Mouse (Mus musculus) heart, adult 2 months (tissue): Measurements from ENCODE around the gene Bcat2. TPM values are rescaled to one million over a fixed set of nuclear protein-coding genes. Genes with fewer than 3 reads are reported as not detected.

Experiments used
- DNase-seq, 2 experiments: peaks; one replicate each; pipeline ENCODE4 v3.0.0; 2021
- H3K27ac ChIP-seq: fragments of 200-600 bp; 2 replicates; pipeline ENCODE4 v1.8.1; 2022
- H3K27me3 ChIP-seq: fragments of 200-500 bp; 2 replicates; pipeline ENCODE4 v1.6.1; 2012; ENCODE audit warnings: mild to moderate bottlenecking, low read length, inconsistent platforms, mixed read lengths; ENCODE audit not compliant: control insufficient read depth, insufficient read depth
- H3K36me3 ChIP-seq: fragments of 200-500 bp; 2 replicates; pipeline ENCODE4 v1.6.1; 2012; ENCODE audit warnings: low read length, inconsistent platforms; ENCODE audit not compliant: control insufficient read depth, insufficient read depth
- H3K4me1 ChIP-seq: fragments of 200-500 bp; 2 replicates; pipeline ENCODE4 v1.6.1; 2011; ENCODE audit warnings: low read length; ENCODE audit not compliant: control insufficient read depth, insufficient read depth
- H3K4me3 ChIP-seq: fragments of 200-600 bp; 2 replicates; pipeline ENCODE4 v1.8.1; 2022
- H3K79me2 ChIP-seq: fragments of 200-500 bp; replicated peaks from 2 replicates; pipeline ENCODE4 v1.6.1; 2012; ENCODE audit warnings: mild to moderate bottlenecking, inconsistent platforms, low read length, moderate library complexity, mixed read lengths; ENCODE audit not compliant: control insufficient read depth, insufficient read depth
- H3K9ac ChIP-seq: fragments of 200-500 bp; 2 replicates; pipeline ENCODE4 v1.6.1; 2012; ENCODE audit warnings: low read depth, mild to moderate bottlenecking, control low read depth, inconsistent platforms, low read length, mixed read lengths
- CTCF ChIP-seq: fragments of 200-600 bp; IDR thresholded peaks from 2 replicates; pipeline ENCODE4 v1.8.1; 2022; ENCODE audit warnings: antibody characterized with exemption, mild to moderate bottlenecking, moderate library complexity
- EP300 ChIP-seq: fragments of 200-500 bp; IDR thresholded peaks from 2 replicates; pipeline ENCODE4 v1.6.1; 2011; ENCODE audit warnings: low read depth, low read length, control low read depth; ENCODE audit not compliant: insufficient read depth
- POLR2A ChIP-seq: fragments of 200-500 bp; IDR thresholded peaks from 2 replicates; pipeline ENCODE4 v1.6.1; 2011; ENCODE audit warnings: mild to moderate bottlenecking, low read depth, low read length, control low read depth; ENCODE audit not compliant: insufficient read depth
- WGBS: fragments of 180-500 bp; shearing (Covaris S2); methylation state at CpG from one replicate; pipeline ENCODE4 v1.1.7; 2018; 5-methylcytosine and 5-hydroxymethylcytosine counted together
- intact Hi-C: fragments of 180-260 bp; cut with DNase I; formaldehyde crosslinking; loops from one replicate; pipeline ENCODE4 v1.15.1; 2025
- long read RNA-seq: library from polyadenylated mRNA; stranded (forward); transcript quantifications from one replicate; pipeline ENCODE4 v2.0.0, GENCODE M21; 2021
- polyA plus RNA-seq: library from polyadenylated mRNA; depleted of rRNA; stranded (reverse); fragments of >200 nt; gene quantifications from 2 replicates; pipeline ENCODE4 v1.2.3, GENCODE M21; 2012; rRNA removed
- total RNA-seq, 2 experiments: library from RNA; stranded (reverse); gene quantifications; 2 replicates each; pipeline ENCODE4 v1.2.3; 2021

Gene Bcat2
- total RNA-seq, result 100 to 1,000 TPM; 219 to 306 TPM
- polyA plus RNA-seq, result 142 and 198 TPM in 2 replicates
- long read RNA-seq, transcript Bcat2-201 (11 exons, 1,772 nt), result major isoform, 92 of 101 reads
- long read RNA-seq, partial matches to known transcripts, result 5 of 101 reads
- long read RNA-seq, other reads (novel, unspliced or antisense), result 4 of 101 reads

- H3K4me1 ChIP-seq, result peaks cover 6% of the 10 kb centered on the region
- TF ChIP-seq CTCF (no peak), POLR2A (0 out of 2 replicates have a peak, but pooled peaks have one; percentile 44), EP300 (0 out of 2 replicates have a peak, but pooled peaks have one; percentile 9)
- intact Hi-C loops, result loop anchor here (2.0 kb wide), 1 partner anchor 19 kb away; no protein-coding TSS in a partner anchor
- WGBS, result 2% methylated on average over 42 of the region's 42 CpGs
- H3K79me2 ChIP-seq, result no peaks in the 10 kb centered on the region
- H3K36me3 ChIP-seq, result no peaks in the 10 kb centered on the region
- H3K9ac ChIP-seq, result peak within 1 kb of the TSS; percentile 89
- peak within 1 kb of the TSS; percentile 59 for H3K4me3 ChIP-seq
- peak within 1 kb of the TSS; percentile 83 for H3K27ac ChIP-seq
- peak; percentile 86 for DNase-seq
- no peaks in the 10 kb centered on the region for H3K27me3 ChIP-seq
Observed at GRCm38 (mm10) chr7:45570103-45570741, at the start of gene Bcat2. TSS of gene Bcat2 (plus strand) at chr7:45570153.

- intact Hi-C loops, result no loop called here
- 94% methylated on average over 7 of the region's 7 CpGs for WGBS
Observed at GRCm38 (mm10) chr7:45520605-45521004, 49.3 kb upstream of the Bcat2 start.

GRCm38 (mm10) chr7:45521728-45522184 is 48.2 kb upstream of the Bcat2 start:
- 3% methylated on average over 28 of the region's 28 CpGs for WGBS
- DNase-seq, result peak; percentile 87 to 91

More at GRCm38 (mm10) chr7:45520605-45521004, 49.3 kb upstream of the Bcat2 start:
- H3K27ac ChIP-seq, result no peak overlapping the region
- H3K79me2 ChIP-seq, result no peaks in the 10 kb centered on the region
- no peak overlapping the region for H3K4me3 ChIP-seq
- peaks cover 9% of the 10 kb centered on the region for H3K36me3 ChIP-seq
- DNase-seq, result no peak
- H3K27me3 ChIP-seq, result no peaks in the 10 kb centered on the region
- peaks cover 13% of the 10 kb centered on the region for H3K4me1 ChIP-seq
- TF ChIP-seq CTCF (0 out of 2 replicates have a peak, but pooled peaks have one; percentile 3), EP300 (no peak), POLR2A (no peak)
- no peak overlapping the region for H3K9ac ChIP-seq

GRCm38 (mm10) chr7:45522194-45522752 is 47.7 kb upstream of the Bcat2 start:
- TF ChIP-seq POLR2A, result no peak
- no peak for TF ChIP-seq EP300
- TF ChIP-seq CTCF, result no peak
- 55% methylated on average over 16 of the region's 16 CpGs for WGBS
- peak overlapping the region; percentile 63 for H3K4me3 ChIP-seq
- peaks cover 9% of the 10 kb centered on the region for H3K36me3 ChIP-seq
- peaks cover 13% of the 10 kb centered on the region for H3K4me1 ChIP-seq
- no peak for DNase-seq
- H3K79me2 ChIP-seq, result no peaks in the 10 kb centered on the region
- H3K9ac ChIP-seq, result no peak overlapping the region
- no peaks in the 10 kb centered on the region for H3K27me3 ChIP-seq
- intact Hi-C loops, result no loop called here
- peak overlapping the region; percentile 86 for H3K27ac ChIP-seq

More at GRCm38 (mm10) chr7:45521728-45522184, 48.2 kb upstream of the Bcat2 start:
- H3K9ac ChIP-seq, result peak overlapping the region; percentile 82
- H3K27ac ChIP-seq, result peak overlapping the region; percentile 86
- TF ChIP-seq CTCF (peak; percentile 58), POLR2A (peak; percentile 83), EP300 (peak; percentile 84)
- peaks cover 9% of the 10 kb centered on the region for H3K36me3 ChIP-seq
- H3K4me3 ChIP-seq, result peak overlapping the region; percentile 63
- no peaks in the 10 kb centered on the region for H3K27me3 ChIP-seq
- peaks cover 13% of the 10 kb centered on the region for H3K4me1 ChIP-seq
- no peaks in the 10 kb centered on the region for H3K79me2 ChIP-seq
- intact Hi-C loops, result no loop called here

GRCm38 (mm10) chr7:45522957-45523676 is 46.8 kb upstream of the Bcat2 start:
- no peak overlapping the region for H3K9ac ChIP-seq

More at GRCm38 (mm10) chr7:45522957-45523676, 46.8 kb upstream of the Bcat2 start:
- H3K36me3 ChIP-seq, result peaks cover 9% of the 10 kb centered on the region
- peaks cover 13% of the 10 kb centered on the region for H3K4me1 ChIP-seq
- intact Hi-C loops, result loop anchor here (1.0 kb wide), 1 partner anchor 46 kb away; no protein-coding TSS in a partner anchor
- H3K27me3 ChIP-seq, result no peaks in the 10 kb centered on the region
- H3K79me2 ChIP-seq, result no peaks in the 10 kb centered on the region
- H3K27ac ChIP-seq, result peak overlapping the region; percentile 58
- DNase-seq, result peak in 1 of 2 experiments; percentile 20
- WGBS, result 45% methylated on average over 18 of the region's 18 CpGs
- no peak for TF ChIP-seq CTCF
- TF ChIP-seq POLR2A, result 0 out of 2 replicates have a peak, but pooled peaks have one; percentile 10
- H3K4me3 ChIP-seq, result peak overlapping the region; percentile 49
